Mouse (Mus musculus) lung, adult 2 months (tissue): Measurements from ENCODE around the gene Spag6.

Experiments
- CTCF ChIP-seq: fragments of 200-500 bp; IDR thresholded peaks from 2 replicates; pipeline ENCODE4 v1.5.1; 2011; ENCODE audit warnings: mild to moderate bottlenecking, low read length, control low read depth; ENCODE audit not compliant: insufficient read depth
- POLR2A ChIP-seq: fragments of 200-500 bp; IDR thresholded peaks from 2 replicates; pipeline ENCODE4 v1.6.1; 2011; ENCODE audit warnings: low read depth, mild to moderate bottlenecking, control low read depth, low read length, borderline replicate concordance; ENCODE audit errors: extremely low read depth

GRCm38 (mm10) chr2:18713071-18713470 is 19.2 kb downstream of the Spag6 start:
- TF ChIP-seq CTCF (no peak), POLR2A (no peak)
